Mouse (Mus musculus) cortical plate, adult 2 months (tissue): ENCODE measurements at regions not wholly inside any gene's neighbourhood (a gene's known extent, or its start where the extent isn't known, plus 50 kb on each side); places are given as distances from the start of the nearest gene placed in this dataset.

Experiments used
- H3K27ac ChIP-seq: fragments of 200-500 bp; 2 replicates; pipeline ENCODE4 v1.5.1; 2012; ENCODE audit warnings: low read length, control low read depth, inconsistent platforms; ENCODE audit not compliant: insufficient read depth
- H3K4me1 ChIP-seq: fragments of 200-500 bp; 2 replicates; pipeline ENCODE4 v1.6.1; 2011; ENCODE audit warnings: low read length; ENCODE audit not compliant: control insufficient read depth, insufficient read depth
- H3K4me3 ChIP-seq: fragments of 200-500 bp; 2 replicates; pipeline ENCODE4 v1.5.1; 2011; ENCODE audit warnings: mild to moderate bottlenecking, low read length, control low read depth; ENCODE audit not compliant: insufficient read depth
- CTCF ChIP-seq: fragments of 200-500 bp; IDR thresholded peaks from 2 replicates; pipeline ENCODE4 v1.5.1; 2011; ENCODE audit warnings: mild to moderate bottlenecking, control low read depth, low read length; ENCODE audit not compliant: insufficient read depth; ENCODE audit errors: extremely low read depth
- POLR2A ChIP-seq: fragments of 200-500 bp; IDR thresholded peaks from 2 replicates; pipeline ENCODE4 v1.6.1; 2011; ENCODE audit warnings: mild to moderate bottlenecking, low read length, control low read depth; ENCODE audit not compliant: insufficient read depth; ENCODE audit errors: extremely low read depth

- no peak overlapping the region for H3K4me3 ChIP-seq
- H3K27ac ChIP-seq = no peak overlapping the region
- no peaks in the 10 kb centered on the region for H3K4me1 ChIP-seq
- TF ChIP-seq CTCF = no peak
- TF ChIP-seq POLR2A = no peak
Measured at GRCm38 (mm10) chr11:63679491-63679890, 242.6 kb downstream of the Hs3st3b1 start.

GRCm38 (mm10) chr11:63684228-63684980, 237.7 kb downstream of the Hs3st3b1 start:
- Histone ChIP-seq H3K4me1 (no peaks in the 10 kb centered on the region), H3K4me3 (no peak overlapping the region), H3K27ac (no peak overlapping the region)
- no peak for TF ChIP-seq POLR2A
- TF ChIP-seq CTCF = no peak

GRCm38 (mm10) chr11:63691041-63691440, 231.0 kb downstream of the Hs3st3b1 start:
- no peaks in the 10 kb centered on the region for H3K4me1 ChIP-seq
- TF ChIP-seq CTCF (0 out of 2 replicates have a peak, but pooled peaks have one; percentile 22), POLR2A (no peak)
- H3K27ac ChIP-seq = no peak overlapping the region
- H3K4me3 ChIP-seq = no peak overlapping the region

- H3K27ac ChIP-seq = no peak overlapping the region
- H3K4me3 ChIP-seq = no peak overlapping the region
- no peaks in the 10 kb centered on the region for H3K4me1 ChIP-seq
- TF ChIP-seq CTCF (no peak), POLR2A (no peak)
Measured at GRCm38 (mm10) chr11:63704995-63705580, 217.0 kb downstream of the Hs3st3b1 start.

- Histone ChIP-seq H3K27ac (no peak overlapping the region), H3K4me3 (no peak overlapping the region), H3K4me1 (no peaks in the 10 kb centered on the region)
- TF ChIP-seq CTCF = no peak
- TF ChIP-seq POLR2A = no peak
Measured at GRCm38 (mm10) chr11:63706057-63706456, 216.0 kb downstream of the Hs3st3b1 start.

GRCm38 (mm10) chr11:63707093-63707492, 215.0 kb downstream of the Hs3st3b1 start:
- no peak for TF ChIP-seq POLR2A
- no peak for TF ChIP-seq CTCF
- H3K4me1 ChIP-seq = no peaks in the 10 kb centered on the region

GRCm38 (mm10) chr11:63708412-63708811, 213.7 kb downstream of the Hs3st3b1 start:
- TF ChIP-seq POLR2A = no peak
- no peak overlapping the region for H3K4me3 ChIP-seq
- no peak overlapping the region for H3K27ac ChIP-seq
- H3K4me1 ChIP-seq = no peaks in the 10 kb centered on the region

More at GRCm38 (mm10) chr11:63707093-63707492, 215.0 kb downstream of the Hs3st3b1 start:
- Histone ChIP-seq H3K4me3 (no peak overlapping the region), H3K27ac (no peak overlapping the region)

GRCm38 (mm10) chr11:63712053-63712864, 209.8 kb downstream of the Hs3st3b1 start:
- no peak for TF ChIP-seq POLR2A
- no peak for TF ChIP-seq CTCF
- Histone ChIP-seq H3K27ac (no peak overlapping the region), H3K4me3 (no peak overlapping the region), H3K4me1 (no peaks in the 10 kb centered on the region)

- TF ChIP-seq POLR2A (no peak), CTCF (no peak)
- Histone ChIP-seq H3K4me3 (no peak overlapping the region), H3K4me1 (no peaks in the 10 kb centered on the region), H3K27ac (no peak overlapping the region)
Measured at GRCm38 (mm10) chr11:63722261-63722660, 199.8 kb downstream of the Hs3st3b1 start.
